Mouse (Mus musculus): ENCODE results near the gene Fndc5.
A peak's percentile ranks its signal among the peaks of the same experiment; 100 is the strongest.

The Fndc5 gene

GRCm38 (mm10) chr4:129124652-129125146 is 12.1 kb upstream of the Fndc5 start:
- no peak for DNase-seq (ENCODE audit: low spot score)

DNA sequence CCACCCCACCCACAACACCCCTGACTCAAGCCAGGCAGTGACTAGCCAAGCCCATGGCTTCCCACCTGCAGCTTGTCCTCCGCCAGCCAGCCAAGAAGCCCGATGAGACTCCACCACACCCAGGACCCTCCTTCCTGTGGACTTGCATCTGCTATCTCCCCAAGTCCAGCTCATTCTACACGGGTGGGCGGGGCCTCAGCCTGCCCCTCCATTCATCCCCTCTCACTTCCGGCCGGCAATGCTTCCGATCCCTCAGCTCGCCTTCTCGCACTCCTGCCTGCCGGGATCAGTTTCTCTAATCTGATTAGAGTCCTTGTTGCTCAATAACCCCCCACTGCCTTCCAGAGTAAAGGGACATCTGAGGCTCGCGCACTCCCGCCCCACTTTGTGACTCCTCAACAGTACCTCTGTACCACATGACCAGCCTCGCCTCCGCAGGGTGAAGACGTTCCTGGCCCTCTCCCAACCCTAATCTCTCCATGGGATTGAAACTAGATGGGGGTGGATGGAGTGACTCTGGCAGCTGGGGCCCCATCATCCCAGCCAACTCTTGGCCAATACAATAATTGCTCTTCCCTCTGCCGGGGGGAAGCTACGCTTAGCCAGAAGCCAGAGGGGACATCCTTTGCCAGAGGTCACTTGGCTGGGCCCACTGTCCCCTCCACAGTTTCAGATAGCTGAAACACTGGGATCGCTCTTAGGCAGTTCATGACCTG is 10.9 kb upstream of the Fndc5 start:
- DNase-seq (ENCODE audit: low spot score) = no peak

GRCm38 (mm10) chr4:129128582-129129338 is 8.0 kb upstream of the Fndc5 start:
- no peak for DNase-seq (ENCODE audit: low spot score)

DNA sequence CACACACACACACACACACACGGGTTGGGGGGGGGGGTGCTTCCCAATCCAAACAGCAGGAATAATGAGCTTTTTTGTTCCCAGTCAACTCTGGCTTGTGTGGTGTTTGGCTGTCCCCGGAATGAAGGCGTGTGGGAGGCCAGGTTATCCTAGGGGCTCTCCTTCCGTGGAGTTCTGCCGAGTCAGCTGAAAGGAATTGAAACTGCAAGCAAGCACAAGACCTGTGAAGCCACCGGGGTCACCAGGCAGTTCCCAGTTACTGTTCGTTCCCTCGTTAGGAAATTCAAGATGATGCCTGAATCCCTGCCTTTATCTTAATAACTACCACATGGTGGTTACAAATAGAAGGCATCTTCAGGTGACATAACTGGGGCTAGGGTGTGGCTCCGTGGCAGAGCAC is 7.4 kb upstream of the Fndc5 start:
- no peak for DNase-seq (ENCODE audit: low spot score)

GRCm38 (mm10) chr4:129130149-129130548 is 6.7 kb upstream of the Fndc5 start:
- no peak for DNase-seq (ENCODE audit: low spot score)

GRCm38 (mm10) chr4:129130755-129131303 is 6.0 kb upstream of the Fndc5 start:
- DNase-seq (ENCODE audit: low spot score) = no peak

DNA sequence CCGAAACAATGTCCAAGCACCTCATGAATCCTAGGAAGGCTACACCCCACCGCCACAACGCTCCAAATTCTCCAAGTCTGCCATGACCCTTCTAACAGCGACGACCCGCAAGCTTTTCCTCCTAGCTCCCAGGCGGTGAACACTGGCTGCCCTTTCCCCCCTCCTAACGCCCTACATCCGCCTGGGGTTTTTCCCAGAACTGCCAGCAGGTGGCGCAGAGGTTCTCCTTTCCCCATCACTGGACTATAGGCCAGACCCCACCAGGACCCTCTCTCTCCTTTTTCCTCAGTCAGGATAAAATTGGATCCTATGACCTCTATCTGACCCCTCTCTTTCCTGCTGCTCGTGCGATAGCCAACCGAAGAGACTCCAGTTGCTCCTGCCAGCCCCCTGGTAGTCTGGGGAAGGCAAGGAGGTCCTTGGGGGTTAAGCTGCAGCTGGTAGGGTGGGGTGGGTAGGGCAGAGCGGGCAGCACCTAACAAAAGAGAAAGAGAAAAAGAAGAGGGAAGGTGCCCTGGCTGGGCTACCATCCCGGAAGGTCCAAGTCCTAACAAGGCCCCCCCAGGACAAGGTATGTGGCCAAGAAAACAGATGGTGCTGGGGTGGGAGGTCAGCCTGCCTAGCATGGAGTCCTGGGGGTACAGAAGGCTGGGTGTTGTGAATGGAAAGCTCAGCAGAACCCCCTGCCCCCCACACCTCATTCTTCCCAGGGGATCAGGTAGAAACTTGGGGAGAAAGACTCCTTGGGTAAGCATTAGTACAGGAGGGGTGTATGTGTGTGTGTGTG is 1.8 kb upstream of the Fndc5 start:
- peak; percentile 47 for DNase-seq (ENCODE audit: low spot score)

DNA sequence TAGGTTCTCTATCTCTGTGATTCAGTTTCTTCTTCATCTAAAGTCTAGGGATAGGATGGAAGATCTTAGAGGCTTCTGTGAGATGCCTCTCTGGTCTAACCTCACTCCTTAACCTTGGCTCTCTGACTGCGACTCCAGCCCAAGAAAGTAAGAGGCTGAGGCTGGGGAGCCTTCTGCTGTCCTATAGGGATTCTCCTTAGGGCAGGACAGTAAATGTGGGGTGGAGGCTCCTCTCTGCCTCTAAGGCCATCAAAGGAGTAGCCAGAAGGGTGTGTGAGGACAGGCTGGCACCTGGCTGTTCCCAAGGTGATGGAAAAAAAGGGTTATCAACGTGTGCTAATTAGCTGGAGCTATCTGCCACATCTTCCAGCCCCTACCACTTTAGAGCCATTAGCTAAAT is 1.2 kb upstream of the Fndc5 start:
- no peak for DNase-seq (ENCODE audit: low spot score)

DNA sequence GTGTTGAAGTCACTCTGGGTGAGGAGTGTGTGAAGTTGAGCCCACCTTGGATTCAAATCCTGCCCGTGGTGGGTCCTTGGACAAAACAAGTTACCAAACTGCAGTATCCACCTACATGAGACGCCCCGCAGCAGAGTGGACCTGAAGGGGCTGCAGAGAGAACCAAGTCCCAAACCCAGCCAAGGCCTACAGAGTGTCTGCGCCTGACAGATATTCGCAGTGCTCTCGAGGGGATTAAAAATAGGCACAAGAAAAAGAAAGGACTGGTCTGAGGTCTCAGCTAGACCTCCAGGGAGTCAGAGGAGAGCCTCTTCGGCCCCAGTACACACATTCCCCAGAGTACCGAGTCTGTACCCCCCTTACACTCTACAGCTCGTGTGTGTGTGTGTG is 615 bp upstream of the Fndc5 start:
- DNase-seq (ENCODE audit: low spot score) = no peak

DNA sequence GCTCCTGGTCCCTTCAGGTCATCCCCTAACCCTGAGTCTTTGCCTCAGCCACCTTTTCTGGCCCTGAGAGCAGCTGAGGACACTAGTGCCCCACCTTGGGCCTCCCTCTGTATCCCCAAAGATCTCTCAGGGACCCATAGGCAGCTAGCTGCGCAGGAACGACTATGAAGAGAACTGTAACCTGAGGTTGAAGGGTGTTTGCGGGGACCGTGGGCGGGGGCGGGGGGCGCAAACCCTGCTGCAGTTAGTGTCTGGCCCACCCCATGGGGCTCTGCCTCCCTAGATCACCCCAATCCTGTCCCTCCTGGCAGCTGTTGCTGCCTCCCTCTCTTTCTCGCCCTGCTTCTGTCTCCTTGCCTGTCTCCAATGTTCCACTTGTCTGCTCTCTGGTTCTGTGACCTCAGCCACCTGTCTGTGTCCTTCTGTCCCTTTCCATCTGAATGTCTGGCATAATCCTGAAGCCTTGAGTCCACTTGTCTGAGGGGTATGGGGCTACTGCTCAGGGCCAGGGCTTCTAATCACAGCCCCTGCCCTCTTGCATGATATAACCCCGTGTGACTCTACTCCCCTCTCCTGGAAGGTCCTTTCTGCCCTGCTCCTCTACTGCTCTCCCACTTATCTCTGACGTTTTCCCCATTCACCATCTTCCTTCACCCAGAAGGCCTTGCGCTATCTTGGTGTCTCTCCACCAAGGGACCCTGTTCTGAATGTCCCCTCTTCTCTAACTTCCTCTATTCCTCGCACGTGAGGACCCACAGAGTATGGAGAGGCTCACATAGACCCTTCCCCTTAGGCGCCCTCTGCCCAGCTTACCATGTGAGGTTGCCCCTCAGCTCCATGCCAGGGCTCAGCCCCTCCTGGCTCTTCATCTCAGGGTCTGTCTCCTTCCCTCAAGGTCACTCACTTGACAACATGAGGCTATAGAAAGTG is 858 bp downstream of the Fndc5 start:
- no peak for DNase-seq (ENCODE audit: low spot score)

- DNase-seq (ENCODE audit: low spot score) = no peak
Measured at GRCm38 (mm10) chr4:129139642-129140041, 2.8 kb downstream of the Fndc5 start.

GRCm38 (mm10) chr4:129140808-129141207 is 4.0 kb downstream of the Fndc5 start:
- no peak for DNase-seq (ENCODE audit: low spot score)

DNA sequence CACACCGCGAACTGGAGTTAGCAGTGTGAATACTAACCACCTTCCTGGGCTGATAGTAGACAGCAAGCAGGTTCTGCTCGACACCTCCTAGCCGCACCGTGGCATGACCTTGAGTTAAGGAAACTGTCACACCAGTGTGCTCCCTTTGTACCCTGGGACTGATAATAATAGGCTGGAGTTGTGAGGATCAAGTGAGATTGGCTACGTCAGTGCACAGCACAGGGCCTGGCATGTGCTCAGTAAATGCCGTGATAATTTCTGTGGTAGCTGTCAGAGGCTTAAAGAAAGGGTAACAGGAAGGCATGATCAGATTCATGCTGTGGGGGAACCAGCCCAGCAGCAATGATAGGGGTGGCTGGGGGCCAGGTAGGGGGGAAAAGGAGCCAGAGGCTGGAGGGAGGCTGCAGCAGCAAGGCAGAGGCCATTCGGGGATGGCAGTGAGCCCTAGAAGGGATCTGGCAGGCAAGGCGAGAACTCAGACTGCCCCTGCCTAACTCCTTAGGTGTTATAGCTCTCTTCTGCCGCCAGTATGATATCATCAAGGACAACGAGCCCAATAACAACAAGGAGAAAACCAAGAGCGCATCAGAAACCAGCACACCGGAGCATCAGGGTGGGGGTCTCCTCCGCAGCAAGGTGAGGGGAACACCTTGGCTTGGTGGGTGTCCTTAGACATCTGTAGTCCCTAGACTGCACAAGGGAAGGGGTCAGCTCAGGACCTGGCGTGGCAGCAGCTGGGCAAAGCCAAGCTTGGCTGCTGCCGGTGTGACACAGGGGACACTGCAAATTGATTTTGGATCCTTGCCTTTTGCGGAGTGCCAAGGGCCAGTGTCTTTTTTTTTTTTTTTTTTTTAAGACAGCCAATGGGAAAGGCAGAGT is 5.0 kb downstream of the Fndc5 start:
- DNase-seq (ENCODE audit: low spot score) = no peak

GRCm38 (mm10) chr4:129142439-129143045 is 5.7 kb downstream of the Fndc5 start:
- no peak for DNase-seq (ENCODE audit: low spot score)

GRCm38 (mm10) chr4:129143509-129143908 is 6.7 kb downstream of the Fndc5 start:
- DNase-seq (ENCODE audit: low spot score) = no peak

DNA sequence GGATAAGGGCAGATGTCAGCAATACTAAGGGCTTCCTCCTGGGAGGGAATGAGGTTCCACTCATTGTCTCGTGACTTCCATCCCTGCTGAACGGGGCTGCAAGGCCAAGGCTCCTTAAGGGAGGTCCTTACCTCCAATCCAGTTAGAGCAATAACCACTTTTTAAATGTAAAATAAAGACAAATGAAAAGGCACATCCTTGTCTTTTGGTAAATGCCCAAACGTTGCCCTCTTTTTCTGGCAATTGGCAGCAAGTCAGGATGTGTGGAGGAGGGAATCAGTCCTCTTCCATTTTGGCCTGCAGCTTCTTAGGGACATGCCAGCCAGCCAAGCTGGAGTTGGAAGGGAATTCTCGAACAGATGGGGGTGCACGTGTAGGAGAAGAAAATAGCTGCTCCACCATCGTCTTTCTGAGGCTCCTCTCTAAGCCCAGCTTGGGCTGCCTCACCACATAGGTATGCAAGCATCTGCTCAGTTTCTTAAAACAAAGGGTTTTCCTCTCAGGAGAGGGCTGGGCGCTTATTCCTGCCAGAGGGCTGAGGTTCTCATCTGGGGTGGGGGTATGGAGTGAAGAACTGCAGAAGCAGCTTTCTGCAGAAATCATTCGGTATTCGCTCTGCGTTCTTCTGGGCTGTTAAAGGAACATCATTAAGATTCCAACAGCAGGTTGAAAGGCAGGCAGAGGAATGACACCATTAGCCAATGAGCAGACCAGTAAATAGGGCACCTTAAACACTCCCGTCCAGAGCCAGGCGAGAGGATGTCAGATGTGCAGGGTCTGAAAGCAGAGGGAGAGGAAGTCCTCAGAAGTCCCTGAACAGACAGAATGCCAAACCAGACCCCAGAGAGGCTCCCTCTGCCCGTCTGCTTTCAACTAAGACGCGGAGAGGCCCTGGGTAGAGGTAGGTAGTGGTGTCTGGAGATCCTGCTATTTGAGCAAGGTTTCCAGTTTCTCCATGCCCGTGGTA is 7.9 kb downstream of the Fndc5 start:
- DNase-seq (ENCODE audit: low spot score) = no peak

DNA sequence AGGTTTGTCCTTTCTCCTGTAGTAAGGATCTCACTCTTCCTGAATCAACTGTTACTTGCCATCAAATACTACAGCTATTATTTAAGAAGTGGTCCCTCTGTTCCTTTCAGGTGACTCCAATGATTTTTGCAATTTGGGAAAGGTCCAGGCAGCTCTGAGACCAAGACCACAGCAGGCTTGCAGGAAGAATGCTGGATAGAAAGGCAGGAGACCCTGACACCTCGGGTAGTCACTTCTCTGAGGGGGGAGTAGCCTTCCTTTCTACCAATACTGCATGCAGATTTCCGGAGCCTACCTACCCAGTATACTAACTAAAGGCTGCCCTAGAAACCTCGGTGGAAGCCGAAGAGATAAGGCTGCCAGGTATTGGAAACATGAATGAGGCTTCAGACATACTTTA is 8.6 kb downstream of the Fndc5 start:
- DNase-seq (ENCODE audit: low spot score) = no peak

- no peak for DNase-seq (ENCODE audit: low spot score)
Measured at GRCm38 (mm10) chr4:129145943-129146342, 9.1 kb downstream of the Fndc5 start.

GRCm38 (mm10) chr4:129146392-129146791 is 9.6 kb downstream of the Fndc5 start:
- no peak for DNase-seq (ENCODE audit: low spot score)
